Mouse (Mus musculus): ENCODE measurements around the gene Rspry1. TPM values are rescaled to one million over a fixed set of nuclear protein-coding genes. Genes with fewer than 3 reads are reported as not detected.

Rspry1 gene
- polyA plus RNA-seq, 1 experiment from 2014 or later, result 57.4 TPM

DNA sequence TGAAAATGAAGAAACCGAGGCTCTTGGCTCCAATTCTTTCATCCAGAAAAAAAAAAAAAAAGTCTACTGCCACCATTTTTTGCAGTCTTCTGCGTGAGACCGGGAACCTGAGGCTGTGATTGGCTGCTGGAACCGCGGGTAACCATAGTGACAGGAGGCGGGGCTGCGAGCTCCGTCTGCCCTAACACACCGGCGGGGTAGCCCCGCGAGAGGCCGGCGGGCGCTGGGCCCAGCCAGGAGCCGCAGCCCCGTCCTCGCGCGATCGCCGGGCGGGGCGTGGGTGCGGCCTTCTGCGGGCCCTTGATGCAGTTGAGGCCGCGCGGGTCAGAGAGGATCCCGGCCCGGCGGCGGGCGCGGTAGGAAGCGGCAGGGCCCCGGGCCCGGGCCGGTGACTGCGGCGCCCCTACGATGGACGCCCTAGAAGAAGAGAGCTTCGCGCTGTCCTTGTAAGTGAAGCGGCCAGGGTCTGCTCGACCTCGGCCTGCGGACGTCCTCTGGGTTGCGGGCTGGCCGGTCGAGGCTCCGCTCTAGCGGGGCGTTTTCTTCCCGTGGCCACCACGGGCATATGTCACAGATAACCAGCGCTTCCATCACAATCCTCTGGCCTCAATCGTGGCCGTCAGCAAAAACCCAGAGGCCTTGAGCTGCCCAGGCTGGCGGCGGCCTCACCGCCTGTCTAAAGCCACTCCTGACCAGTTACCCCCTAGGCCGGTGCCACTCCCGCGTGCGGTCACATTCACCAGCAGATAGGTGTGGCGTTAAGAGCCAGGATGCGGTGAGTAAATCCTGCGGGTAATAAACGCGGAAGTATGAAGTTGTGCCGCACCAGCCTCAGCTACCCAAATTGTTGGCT lies 64.9 kb downstream of the Rspry1 start, which contains the start of gene Arl2bp:
Gene Arl2bp (plus strand): TSS at position 145 of the 853 bp plus-strand sequence.
- under 1% methylated on average over 74 of the region's 74 CpGs for WGBS
- peaks cover 14% of the 10 kb centered on the region for H3K4me1 ChIP-seq
- peak within 1 kb of the TSS; percentile 67 for H3K4me2 ChIP-seq (replicated peaks)
- H3K4me3 ChIP-seq, result peak within 1 kb of the TSS; percentile 90
- H3K27ac ChIP-seq, result peak within 1 kb of the TSS; percentile 80
- peak; percentile 98 for ATAC-seq (ENCODE audit: low FRiP score, low read depth)
- H3K9me3 ChIP-seq, result no peaks in the 10 kb centered on the region
- H3K36me3 ChIP-seq, result peaks cover 25% of the 10 kb centered on the region
- peak within 1 kb of the TSS; percentile 95 for H3K9ac ChIP-seq
- no peaks in the 10 kb centered on the region for H3K27me3 ChIP-seq (replicated peaks)

DNA sequence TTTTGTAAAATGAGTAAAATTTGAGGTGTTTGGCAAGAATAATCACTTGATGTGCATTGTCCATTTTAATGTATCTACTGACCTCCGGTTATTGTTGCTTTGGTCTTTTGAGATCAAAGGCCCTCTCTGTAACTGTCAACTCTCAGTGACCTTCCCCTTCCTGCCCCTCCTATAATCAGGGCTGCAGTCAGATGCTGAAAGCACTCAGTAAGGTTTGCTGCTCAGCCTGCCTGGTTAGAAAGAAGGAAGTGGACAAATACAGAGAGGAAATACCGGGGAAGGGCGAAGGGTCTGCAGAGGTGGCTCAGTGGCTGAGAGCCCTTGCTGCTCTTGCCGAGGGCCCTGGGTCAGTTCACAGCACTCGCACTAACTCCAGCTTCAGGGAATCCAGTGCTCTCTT lies 72.6 kb downstream of the Rspry1 start:
- 78% methylated on average over 5 of the region's 5 CpGs for WGBS
- no peaks in the 10 kb centered on the region for H3K27me3 ChIP-seq (replicated peaks)

DNA sequence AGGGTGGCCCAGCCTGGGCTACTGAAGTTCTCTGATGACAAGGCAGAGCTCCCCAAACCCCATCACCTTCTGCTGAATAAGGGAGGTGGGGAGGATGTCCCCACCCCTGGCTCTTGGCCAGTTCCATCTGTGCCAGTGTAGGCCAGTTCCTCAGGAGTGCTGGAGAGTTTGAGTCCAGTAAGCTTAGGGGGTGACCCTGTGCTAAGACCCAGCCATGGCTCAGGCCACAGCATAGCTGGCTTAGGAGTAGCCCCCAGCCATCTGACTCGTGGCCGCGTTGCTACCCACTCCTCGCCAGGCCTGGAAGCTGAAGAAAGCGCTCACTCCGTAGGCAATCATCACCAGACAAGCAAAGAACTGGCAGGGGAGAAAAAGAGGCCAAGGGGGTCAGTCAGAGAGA lies 74.2 kb downstream of the Rspry1 start:
- Histone ChIP-seq H3K36me3 (peaks cover 49% of the 10 kb centered on the region), H3K27me3 (replicated peaks) (no peaks in the 10 kb centered on the region), H3K4me2 (replicated peaks) (no peak overlapping the region), H3K4me1 (no peaks in the 10 kb centered on the region), H3K9me3 (no peaks in the 10 kb centered on the region), H3K4me3 (no peak overlapping the region), H3K27ac (no peak overlapping the region), H3K9ac (no peak overlapping the region)
- ATAC-seq (ENCODE audit: low FRiP score, low read depth), result no peak
- 91% methylated on average over 6 of the region's 6 CpGs for WGBS

More for the DNA sequence above, 72.6 kb downstream of the Rspry1 start:
- H3K27ac ChIP-seq, result no peak overlapping the region
- no peak overlapping the region for H3K4me3 ChIP-seq
- ATAC-seq (ENCODE audit: low FRiP score, low read depth), result no peak
- H3K36me3 ChIP-seq, result peaks cover 58% of the 10 kb centered on the region
- no peak overlapping the region for H3K4me2 ChIP-seq (replicated peaks)
- no peaks in the 10 kb centered on the region for H3K9me3 ChIP-seq
- no peak overlapping the region for H3K9ac ChIP-seq
- H3K4me1 ChIP-seq, result no peaks in the 10 kb centered on the region

DNA sequence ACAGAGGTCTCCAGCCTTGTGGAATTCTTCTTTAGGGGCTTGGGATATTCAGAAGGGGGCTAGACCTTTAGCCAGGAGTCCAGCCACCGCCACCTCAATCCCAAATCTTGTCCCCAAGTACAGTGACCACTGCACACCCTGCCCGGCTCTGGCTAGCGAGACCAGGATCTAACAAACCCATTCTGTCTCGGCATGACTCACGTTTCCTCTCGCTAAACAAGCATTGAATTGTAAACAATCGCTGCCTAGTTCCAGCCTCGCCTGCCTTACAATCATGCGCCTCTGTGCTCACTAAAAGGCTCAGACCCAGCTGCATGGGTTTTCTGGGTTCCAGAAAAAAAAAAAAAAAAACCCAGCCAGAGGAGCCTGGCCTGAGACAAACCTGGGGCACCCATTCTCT lies 76.8 kb downstream of the Rspry1 start:
- Histone ChIP-seq H3K27me3 (replicated peaks) (no peaks in the 10 kb centered on the region), H3K9me3 (no peaks in the 10 kb centered on the region), H3K4me2 (replicated peaks) (no peak overlapping the region), H3K9ac (no peak overlapping the region), H3K4me1 (no peaks in the 10 kb centered on the region), H3K36me3 (peaks cover 23% of the 10 kb centered on the region), H3K27ac (no peak overlapping the region), H3K4me3 (no peak overlapping the region)
- no peak for ATAC-seq (ENCODE audit: low FRiP score, low read depth)
- 49% methylated on average over 9 of the region's 9 CpGs for WGBS

DNA sequence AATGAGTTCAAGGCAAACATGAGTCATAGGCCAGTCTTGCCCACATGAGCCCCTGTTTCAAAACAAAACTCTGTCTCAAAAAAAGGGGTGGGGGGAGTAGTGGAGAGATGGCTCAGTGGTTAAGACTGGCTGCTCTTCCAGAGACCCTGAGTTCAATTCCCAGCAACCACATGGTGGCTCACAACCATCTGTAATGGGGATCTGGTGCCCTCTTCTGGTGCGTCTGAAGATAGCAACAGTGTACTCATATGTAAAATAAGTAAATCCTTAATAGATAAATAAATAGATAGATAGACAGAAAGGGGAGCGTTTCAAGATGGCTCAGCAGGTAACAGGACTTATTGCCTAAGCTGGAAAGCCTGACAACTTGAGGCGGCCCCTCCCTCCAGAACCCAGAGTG lies 78.7 kb downstream of the Rspry1 start:
- no peak for ATAC-seq (ENCODE audit: low FRiP score, low read depth)
- no peak overlapping the region for H3K4me3 ChIP-seq
- no peaks in the 10 kb centered on the region for H3K4me1 ChIP-seq
- H3K9ac ChIP-seq, result no peak overlapping the region
- no peak overlapping the region for H3K4me2 ChIP-seq (replicated peaks)
- no peaks in the 10 kb centered on the region for H3K9me3 ChIP-seq
- no peaks in the 10 kb centered on the region for H3K27me3 ChIP-seq (replicated peaks)
- WGBS, result 88% methylated on average over 3 of the region's 3 CpGs
- H3K36me3 ChIP-seq, result peaks cover 8% of the 10 kb centered on the region; the same call in 1 of the 2 replicates
- H3K27ac ChIP-seq, result no peak overlapping the region

DNA sequence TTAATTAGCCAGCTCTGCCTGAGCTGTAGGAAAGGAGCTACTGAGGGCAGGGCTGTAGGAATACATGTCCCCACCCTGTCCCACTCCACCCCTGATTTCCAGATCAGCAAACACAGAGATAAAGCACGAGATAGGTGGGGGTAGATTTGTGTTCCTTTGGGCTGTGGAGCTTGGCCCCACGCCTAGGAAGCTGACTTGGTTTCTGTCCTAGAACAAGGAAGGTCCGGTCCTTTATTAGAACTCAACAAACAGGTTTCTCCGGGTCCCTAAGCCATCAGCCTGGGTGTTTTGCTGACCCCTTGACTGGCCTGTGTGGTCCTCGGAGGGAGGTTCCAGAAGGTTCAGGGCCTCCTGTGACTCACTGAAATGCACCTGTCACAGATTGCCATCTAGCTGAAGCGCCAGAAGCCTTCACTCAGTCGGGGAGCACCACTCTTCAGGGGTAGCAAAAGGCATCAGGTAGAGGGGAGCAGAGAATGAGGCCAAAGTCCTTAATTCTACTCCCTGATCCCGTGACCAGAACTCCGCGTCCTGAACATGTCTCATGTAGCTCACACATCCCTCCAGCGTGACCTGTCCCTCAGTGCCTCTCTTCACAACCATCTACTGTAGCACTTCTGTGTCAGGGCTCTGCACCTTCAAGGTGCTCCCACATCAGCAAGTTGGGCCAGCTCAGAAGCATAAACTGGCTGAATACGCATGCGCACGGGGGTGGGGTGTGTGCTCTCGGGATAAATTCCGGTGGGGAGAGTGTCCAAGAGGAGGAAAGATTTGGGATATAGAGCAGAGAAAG lies 81.2 kb downstream of the Rspry1 start:
- no peaks in the 10 kb centered on the region for H3K36me3 ChIP-seq
- no peaks in the 10 kb centered on the region for H3K9me3 ChIP-seq
- no peak overlapping the region for H3K27ac ChIP-seq
- no peaks in the 10 kb centered on the region for H3K27me3 ChIP-seq (replicated peaks)
- ATAC-seq (ENCODE audit: low FRiP score, low read depth), result no peak
- H3K4me3 ChIP-seq, result no peak overlapping the region
- 87% methylated on average over 16 of the region's 16 CpGs for WGBS
- no peaks in the 10 kb centered on the region for H3K4me1 ChIP-seq
- no peak overlapping the region for H3K9ac ChIP-seq
- H3K4me2 ChIP-seq (replicated peaks), result no peak overlapping the region

DNA sequence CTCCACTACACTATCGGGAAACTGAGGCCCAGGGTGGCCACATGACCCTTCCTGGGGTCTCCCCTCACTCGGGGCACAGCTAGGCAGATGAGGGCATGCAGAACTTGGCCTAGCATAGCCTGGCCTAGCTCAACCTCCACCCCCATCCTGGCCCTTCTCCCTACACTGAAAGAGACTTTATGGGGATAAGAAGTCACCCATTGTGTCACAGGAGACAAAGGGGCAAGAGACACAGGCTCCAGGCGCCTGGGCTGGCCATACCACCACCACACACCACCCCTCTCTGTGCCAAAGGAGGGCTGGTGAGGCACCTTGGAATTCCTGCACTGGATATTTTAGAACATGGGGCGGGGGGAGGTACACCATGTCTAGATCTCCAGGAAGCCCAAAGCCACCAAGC lies 82.5 kb downstream of the Rspry1 start:
- 72% methylated on average over 4 of the region's 4 CpGs for WGBS
- Histone ChIP-seq H3K36me3 (no peaks in the 10 kb centered on the region), H3K9ac (no peak overlapping the region), H3K4me1 (no peaks in the 10 kb centered on the region), H3K27me3 (replicated peaks) (no peaks in the 10 kb centered on the region), H3K4me2 (replicated peaks) (no peak overlapping the region), H3K9me3 (no peaks in the 10 kb centered on the region), H3K4me3 (no peak overlapping the region), H3K27ac (no peak overlapping the region)
- no peak for ATAC-seq (ENCODE audit: low FRiP score, low read depth)

DNA sequence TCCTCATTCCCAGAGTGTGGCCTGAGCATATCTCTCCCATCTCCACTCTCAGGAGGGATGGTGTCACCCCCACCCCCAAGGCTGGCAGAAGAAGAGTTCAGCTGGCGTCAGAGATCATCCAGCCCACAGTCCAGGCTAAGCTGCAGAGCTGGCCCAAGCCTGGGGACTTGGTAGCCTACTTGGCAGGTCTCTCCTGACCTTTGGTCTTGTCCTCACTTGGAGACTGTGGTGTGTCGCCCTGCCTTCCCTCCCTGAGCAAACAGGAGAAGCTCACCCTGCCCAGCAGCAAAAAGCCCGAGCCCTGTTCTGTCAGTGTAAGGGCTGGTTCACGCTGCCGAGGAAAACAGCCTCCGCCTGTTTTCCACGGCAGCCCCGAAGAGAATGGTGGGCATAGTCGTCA lies 84.2 kb downstream of the Rspry1 start:
- H3K9ac ChIP-seq, result no peak overlapping the region
- ATAC-seq (ENCODE audit: low FRiP score, low read depth), result no peak
- H3K4me2 ChIP-seq (replicated peaks), result no peak overlapping the region
- no peaks in the 10 kb centered on the region for H3K27me3 ChIP-seq (replicated peaks)
- WGBS, result 77% methylated on average over 9 of the region's 9 CpGs
- H3K36me3 ChIP-seq, result no peaks in the 10 kb centered on the region
- no peak overlapping the region for H3K27ac ChIP-seq
- no peaks in the 10 kb centered on the region for H3K9me3 ChIP-seq
- no peaks in the 10 kb centered on the region for H3K4me1 ChIP-seq
- H3K4me3 ChIP-seq, result no peak overlapping the region

DNA sequence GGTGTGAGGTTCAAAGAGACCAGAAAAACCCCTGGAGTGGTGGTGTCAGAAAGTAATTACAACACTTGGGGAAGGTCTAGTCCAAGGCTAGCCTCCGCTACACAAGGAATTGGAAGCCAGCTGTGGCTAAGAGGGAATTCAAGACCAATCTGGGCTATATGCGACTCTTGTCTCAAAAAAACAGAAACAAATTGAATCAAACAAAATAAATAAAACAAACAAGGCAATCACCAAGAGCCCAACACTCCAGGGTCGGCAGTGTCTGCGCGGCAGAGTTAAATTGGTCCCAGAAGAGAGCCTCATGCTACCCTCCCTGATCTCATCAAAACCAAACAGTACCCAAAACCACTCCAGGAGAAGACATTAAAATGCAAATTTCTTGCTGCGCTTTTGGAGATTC lies 93.0 kb downstream of the Rspry1 start:
- Histone ChIP-seq H3K9me3 (no peaks in the 10 kb centered on the region), H3K4me2 (replicated peaks) (peak overlapping the region; percentile 75), H3K27ac (no peak overlapping the region), H3K4me3 (no peak overlapping the region), H3K9ac (no peak overlapping the region), H3K27me3 (replicated peaks) (peaks cover 57% of the 10 kb centered on the region), H3K4me1 (peaks cover 19% of the 10 kb centered on the region), H3K36me3 (no peaks in the 10 kb centered on the region)
- ATAC-seq (ENCODE audit: low FRiP score, low read depth), result no peak
- WGBS, result 4% methylated on average over 6 of the region's 6 CpGs

DNA sequence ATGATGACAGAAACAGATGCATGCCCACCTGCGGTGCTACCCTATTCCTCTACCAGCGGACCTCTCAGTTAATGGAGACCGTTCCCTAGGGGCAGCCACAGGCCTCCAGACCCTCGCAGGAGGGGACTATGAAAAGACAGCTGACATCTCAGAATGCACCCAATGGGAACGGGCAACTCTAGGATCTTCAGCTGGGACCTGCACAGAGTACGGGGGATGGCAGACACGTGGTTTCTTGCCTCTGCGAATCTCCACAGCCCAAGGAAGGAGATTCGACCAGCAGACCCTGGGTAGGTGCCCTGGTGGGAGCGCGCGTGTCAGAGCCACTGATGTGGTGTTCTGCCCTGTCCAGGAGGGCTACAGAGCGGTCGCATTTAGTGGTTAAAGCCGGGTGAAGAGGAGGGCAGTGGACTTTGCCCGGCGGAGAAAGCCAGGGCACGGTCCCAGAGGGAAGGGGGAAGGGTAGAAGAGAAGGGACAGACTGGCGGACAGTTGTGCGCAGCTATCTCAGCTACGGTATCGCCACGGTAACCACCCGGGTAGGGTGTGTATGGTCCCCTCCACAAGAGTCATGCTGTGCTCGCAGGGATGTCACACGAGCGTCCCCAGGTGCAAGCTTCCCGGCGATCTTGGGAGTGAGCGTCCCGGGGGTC lies 93.7 kb downstream of the Rspry1 start:
- peak; percentile 71 for ATAC-seq (ENCODE audit: low FRiP score, low read depth)
- Histone ChIP-seq H3K4me1 (peaks cover 19% of the 10 kb centered on the region), H3K9ac (no peak overlapping the region), H3K27ac (no peak overlapping the region), H3K4me2 (replicated peaks) (peak overlapping the region; percentile 75), H3K27me3 (replicated peaks) (peaks cover 57% of the 10 kb centered on the region), H3K4me3 (peak overlapping the region; percentile 39), H3K9me3 (no peaks in the 10 kb centered on the region), H3K36me3 (no peaks in the 10 kb centered on the region)
- WGBS, result under 1% methylated on average over 31 of the region's 31 CpGs

DNA sequence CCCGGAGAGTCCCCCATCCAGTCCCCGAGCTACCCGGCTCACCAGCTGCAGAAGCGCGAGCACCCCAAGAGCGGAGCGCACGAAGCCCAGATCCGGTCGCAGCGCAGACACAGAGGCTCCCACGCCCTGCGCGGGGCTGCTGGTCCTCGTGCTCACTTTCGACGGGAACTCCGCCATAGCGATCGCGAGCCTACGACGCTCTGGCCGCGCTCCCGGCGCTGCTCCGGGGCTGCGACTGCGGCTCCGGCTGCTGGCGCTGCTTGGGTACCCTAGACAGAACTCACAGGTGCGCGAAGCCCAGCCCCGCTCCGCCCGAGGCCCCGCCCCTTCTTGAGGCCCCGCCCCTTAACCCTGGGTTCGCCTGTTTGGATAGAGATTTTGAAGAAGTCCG lies 94.3 kb downstream of the Rspry1 start, which contains the start of gene Pllp:
Gene Pllp (minus strand): TSS at position 285 of the 391 bp plus-strand sequence.
- peak within 1 kb of the TSS; percentile 75 for H3K4me2 ChIP-seq (replicated peaks)
- peaks cover 19% of the 10 kb centered on the region for H3K4me1 ChIP-seq
- no peaks in the 10 kb centered on the region for H3K9me3 ChIP-seq
- no peak within 1 kb of the TSS for H3K27ac ChIP-seq
- ATAC-seq (ENCODE audit: low FRiP score, low read depth), result peak; percentile 57
- H3K27me3 ChIP-seq (replicated peaks), result peaks cover 57% of the 10 kb centered on the region
- H3K4me3 ChIP-seq, result peak within 1 kb of the TSS; percentile 39
- under 1% methylated on average over 41 of the region's 41 CpGs for WGBS
- H3K9ac ChIP-seq, result no peak within 1 kb of the TSS
- no peaks in the 10 kb centered on the region for H3K36me3 ChIP-seq

DNA sequence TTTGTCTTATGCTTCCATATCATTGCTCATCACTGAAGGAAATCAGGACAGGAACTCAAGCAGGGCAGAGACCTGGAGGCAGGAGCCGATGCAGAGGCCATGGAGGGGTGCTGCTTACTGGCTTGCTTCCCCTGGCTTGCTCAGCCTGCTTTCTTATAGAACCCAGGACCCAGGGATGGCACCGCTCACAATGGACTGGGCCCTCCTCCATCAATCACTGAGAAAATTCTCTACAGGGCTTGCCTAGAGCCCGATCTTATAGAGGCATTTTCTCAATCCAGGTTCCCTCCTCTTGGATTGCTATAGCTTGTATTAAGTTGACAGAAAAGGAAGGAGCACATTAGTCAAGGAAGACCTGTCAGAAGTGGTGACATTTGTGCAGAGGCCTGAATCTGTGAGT lies 94.8 kb downstream of the Rspry1 start:
- H3K36me3 ChIP-seq, result no peaks in the 10 kb centered on the region
- H3K4me2 ChIP-seq (replicated peaks), result peak overlapping the region; percentile 75
- peaks cover 57% of the 10 kb centered on the region for H3K27me3 ChIP-seq (replicated peaks)
- H3K9me3 ChIP-seq, result no peaks in the 10 kb centered on the region
- 53% methylated on average over 3 of the region's 3 CpGs for WGBS
- no peak overlapping the region for H3K27ac ChIP-seq
- H3K9ac ChIP-seq, result no peak overlapping the region
- peak overlapping the region; percentile 39; the same call in 1 of the 2 replicates for H3K4me3 ChIP-seq
- peaks cover 19% of the 10 kb centered on the region for H3K4me1 ChIP-seq
- no peak for ATAC-seq (ENCODE audit: low FRiP score, low read depth)
